Mouse (Mus musculus): Measurements from ENCODE around the gene Tenm3.

DNA sequence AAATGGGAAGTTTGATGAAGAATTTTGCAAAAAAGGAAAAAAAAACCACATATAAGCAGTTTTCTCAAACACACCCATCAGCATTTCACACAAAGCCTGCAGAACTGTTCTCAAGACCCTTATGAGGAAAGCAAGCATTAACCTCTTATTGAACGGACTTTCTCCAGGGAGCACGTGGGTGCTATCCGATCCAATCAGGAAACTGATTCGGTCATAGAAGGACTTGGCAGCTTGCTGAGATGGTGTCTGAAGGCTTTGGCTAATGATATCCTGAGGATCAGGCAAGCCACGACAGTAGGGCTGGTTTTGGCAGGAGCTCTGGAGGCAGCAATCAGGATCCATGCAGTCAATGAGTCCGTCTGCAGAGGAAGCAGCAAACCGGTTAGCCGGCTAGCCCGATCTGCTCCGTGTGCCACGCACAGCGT, 543.1 kb downstream of the Tenm3 start:
- TF ChIP-seq CTCF (conservative IDR thresholded peaks at IDR 0.05 in 1 of 2, IDR thresholded peaks at IDR 0.05 in 1 of 2; ENCODE audit: low read depth in 2 of 2, low read length in 2 of 2) = no peak
- no peak for TF ChIP-seq HCFC1 (IDR thresholded peaks at IDR 0.05; ENCODE audit: low read depth, low read length)
- no peak for TF ChIP-seq MYC (IDR thresholded peaks at IDR 0.05; ENCODE audit: low read depth, low read length)

Measured in CH12.LX (cell line).